Mouse (Mus musculus) heart, adult 9 months (tissue): ENCODE measurements around the gene Tbc1d15.
A peak's percentile ranks its signal among the peaks of the same experiment; 100 is the strongest.

Experiments
- DNase-seq, 2 experiments: peaks; one replicate each; pipeline ENCODE4 v3.0.0; 2022; ENCODE audit warnings: low spot score in 2 of 2

Gene Tbc1d15

DNA sequence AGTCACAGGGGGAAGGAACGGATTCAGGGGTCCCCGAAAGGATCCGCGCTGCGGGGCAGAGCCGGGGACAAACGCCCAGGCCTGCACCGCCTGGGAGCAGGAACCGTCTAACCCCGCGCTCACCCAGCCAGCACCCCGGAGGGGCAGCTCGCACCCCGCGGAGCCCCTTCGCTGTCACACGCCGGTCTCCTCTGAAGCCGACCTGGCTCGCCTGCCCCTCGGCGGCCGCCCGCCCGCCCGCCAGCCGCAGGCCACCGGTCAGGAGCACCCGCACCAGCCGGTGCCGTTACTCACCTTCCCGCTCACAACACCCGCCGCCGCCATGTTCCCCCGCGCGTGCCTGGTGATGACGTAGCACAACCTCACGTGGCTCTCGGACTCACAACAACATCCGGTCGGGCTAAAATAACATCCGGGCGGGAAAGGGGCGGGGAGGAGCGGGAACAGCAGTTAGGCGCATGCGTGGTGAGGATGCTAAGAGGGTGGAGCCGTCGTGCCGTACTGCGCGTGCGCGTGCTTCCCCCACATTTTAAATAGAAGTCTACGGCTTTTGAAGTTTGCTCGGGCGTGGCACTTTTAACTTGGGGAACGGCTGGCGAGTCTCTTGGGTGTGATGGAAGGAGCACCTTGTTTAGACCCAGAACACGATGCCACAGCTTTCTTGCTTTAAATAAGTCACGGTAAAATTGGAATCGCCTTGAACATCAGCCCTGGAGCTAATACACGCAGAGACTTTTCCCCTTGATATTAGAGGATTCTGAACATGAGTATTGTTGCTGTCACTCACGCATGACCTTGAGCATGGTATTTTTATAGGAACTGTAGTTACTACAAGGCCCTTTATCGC lies at the start of gene Tbc1d15:
Tbc1d15 (minus strand) TSS at position 380 of the 847 bp plus-strand sequence.
- DNase-seq: peak; percentile 96 to 98

DNA sequence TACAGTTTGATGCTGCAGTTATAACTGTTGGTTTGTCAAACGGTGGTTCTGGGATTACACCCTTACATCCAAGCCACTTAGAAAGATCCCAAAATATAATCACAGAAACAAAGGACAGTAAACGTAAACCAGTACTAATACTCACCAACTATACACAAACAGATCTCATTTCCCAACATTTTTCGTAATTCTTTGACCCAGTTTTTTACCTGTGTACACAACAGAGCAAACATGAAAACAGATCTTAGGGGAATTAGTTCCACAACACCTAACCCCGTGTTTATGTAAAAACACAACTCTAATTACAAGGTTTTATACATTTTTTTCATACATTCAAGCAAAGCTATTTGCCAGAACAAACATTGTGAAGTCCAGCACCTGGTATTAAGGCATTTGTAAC lies 47.4 kb upstream of the Tbc1d15 start:
- DNase-seq: no peak

DNA sequence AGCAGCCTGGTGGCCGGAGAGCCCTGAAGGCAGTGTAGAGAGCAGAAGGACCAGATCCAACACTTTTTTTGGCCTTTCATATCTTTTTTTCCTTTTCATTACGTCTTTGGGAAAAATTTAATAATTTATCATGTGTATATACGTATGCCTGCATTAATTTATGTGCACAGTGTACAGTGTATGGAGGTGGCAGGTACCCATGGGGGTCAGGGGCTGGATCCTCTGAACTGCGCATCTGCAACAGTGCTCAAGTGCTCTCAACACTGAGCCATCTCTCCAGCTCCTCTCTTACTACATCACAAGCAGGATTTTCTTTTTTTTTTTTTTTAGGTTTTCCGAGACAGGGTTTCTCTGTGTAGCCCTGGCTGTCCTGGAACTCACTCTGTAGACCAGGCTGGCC lies 46.3 kb upstream of the Tbc1d15 start:
- DNase-seq: no peak

DNA sequence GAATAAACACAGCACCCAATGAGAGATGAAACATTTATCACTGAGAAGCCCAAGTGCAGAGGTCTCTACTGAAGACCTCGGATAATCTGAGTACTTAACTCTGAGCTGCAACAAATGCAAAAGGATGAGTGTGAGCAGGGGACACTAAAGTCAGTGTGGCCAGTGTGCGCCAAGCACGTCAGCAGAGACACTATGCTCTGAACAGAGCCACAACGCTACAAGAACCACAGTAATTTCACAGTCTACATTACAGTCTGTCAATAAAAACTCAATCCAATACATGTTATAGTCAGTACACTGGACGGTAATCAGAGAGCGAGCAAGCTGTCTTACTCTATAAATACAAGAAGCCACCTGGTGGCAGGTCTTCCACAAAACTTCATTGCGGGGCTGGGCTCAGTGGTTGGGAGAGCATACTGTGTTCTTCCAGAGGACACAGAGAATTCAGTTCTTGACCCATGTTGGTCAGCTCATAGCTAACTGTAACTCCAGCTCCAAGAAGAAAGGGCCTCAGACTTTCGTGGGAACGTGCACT lies 45.2 kb upstream of the Tbc1d15 start:
- DNase-seq: no peak

DNA sequence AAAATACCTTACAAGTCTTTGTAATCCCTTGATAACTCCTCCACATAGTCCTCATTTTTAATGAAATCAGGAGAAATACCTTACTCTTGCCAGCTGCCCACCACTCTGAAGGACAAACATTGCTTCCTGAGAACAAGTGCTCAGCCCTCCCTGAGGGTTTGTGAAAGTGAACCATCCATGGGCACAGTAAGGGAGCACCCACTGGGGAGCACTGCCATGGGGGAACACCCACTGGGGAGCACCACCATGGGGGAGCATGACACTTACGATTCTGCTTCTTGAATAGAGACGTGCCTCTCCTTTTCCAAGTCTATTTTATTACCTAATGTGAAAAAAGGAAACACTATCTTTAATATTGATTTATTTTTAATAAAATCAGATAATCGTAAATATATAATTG lies 43.9 kb upstream of the Tbc1d15 start:
- DNase-seq: no peak

DNA sequence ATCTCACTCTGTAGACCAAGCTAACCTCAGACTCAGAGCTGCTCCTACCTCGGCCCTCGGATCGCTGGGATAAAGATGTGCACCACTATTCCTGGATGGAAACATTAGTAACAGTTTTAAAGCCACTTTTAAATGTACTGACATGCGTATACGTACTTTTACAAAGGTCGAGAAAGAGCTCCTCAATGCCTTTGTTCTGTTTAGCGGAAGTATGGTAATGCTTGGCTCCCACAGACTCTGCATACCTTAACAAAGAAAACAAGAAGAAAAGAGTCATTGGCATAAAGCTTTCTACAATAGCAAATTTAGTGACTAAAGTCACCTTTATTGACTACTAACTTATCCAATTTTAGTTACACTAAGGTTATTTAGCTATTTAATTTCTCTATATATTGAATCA lies 43.4 kb upstream of the Tbc1d15 start:
- no peak for DNase-seq

DNA sequence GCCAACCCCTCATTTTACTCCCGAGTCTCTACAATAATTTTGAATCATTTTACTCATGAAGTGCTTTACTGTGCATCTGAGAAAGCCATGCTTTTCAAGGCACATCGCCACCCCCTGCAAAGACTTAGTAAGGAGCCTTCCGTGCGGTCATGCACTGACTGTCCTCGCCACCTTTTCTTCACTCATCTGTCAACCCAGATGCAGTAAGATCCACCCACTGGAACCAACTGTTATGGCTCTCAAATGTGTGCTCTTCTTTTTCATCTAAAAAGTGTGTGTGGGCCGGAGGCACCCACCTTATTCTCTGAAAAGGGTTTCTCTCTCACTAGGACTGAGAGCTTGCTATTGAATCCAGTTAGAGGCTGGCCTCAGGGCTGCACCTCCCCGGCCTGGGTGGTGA lies 42.7 kb upstream of the Tbc1d15 start:
- no peak for DNase-seq

DNA sequence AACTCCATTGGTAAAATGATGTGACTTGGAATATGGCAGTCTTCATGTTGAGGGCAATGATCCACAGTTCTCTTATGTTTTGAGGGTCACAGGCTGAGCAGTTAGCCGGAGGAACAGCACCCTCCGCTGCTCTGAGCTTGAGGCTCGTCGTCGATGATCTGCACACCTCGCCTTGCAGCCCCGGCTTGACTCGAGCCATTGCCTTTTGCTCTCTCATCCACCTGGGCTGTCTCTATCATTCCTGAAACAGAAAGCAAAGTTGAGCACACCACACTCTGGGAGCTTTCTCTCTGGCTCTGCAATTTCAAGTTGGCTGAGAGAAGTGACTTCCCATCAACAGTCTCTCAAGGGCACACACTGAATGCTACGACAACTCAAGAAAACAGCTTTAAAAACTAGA lies 39.4 kb upstream of the Tbc1d15 start:
- DNase-seq: no peak

DNA sequence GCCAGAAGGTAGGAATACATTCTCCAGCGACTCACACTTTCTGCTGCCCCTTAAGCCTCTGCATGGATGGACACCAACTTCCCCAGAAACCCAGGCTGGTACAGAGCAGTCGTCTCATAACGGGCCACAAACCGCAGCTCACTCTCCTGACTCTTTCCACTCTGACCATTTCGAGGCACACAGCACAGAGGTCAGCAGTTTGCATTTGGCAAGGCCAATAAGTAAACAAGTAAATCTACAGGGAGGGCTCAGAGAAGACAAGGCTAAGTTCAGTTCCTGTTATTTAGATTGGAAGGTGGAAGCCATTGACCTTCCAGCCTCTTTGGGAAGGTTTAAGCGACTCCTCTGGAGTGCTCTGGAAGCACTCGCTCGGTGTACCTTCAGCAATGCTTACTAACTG lies 37.6 kb upstream of the Tbc1d15 start:
- no peak for DNase-seq

DNA sequence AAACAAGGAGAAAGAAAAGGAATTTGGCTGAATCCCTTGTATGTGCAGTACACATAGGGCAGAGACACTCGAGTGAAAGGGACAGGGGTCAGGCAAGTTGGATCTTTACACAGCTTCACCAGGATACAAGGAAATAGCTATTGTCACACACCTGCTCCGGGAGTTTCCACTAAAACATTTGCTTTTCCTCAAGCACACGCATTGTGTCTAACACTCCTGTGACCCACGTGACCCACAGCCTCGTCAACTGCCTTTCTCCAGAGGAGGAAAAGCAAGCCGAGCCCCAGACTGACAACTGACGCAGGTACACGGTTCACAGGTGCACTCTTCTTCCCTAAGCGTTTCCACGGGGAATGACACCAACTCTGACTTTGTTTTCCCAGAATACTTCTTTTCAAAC lies 32.9 kb upstream of the Tbc1d15 start:
- DNase-seq: no peak

DNA sequence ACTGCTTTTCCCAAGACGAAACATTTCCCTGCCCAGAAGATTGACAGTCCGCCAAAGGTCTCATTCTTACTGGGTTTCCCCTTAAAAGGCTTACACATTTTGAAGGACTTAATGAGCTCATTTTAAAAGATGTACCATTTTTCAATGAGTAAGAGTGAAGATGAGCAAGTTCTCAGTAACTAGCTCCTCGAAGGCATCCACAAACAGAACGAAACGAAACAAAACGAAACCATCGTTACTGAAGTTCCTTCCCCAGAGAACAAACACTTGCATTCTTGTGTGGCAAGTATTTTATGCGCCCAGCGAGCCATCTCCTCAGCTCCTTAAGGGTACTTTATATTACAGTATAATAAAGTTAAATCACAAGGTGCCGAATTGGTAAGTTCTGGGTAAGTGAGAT lies 30.1 kb upstream of the Tbc1d15 start:
- no peak for DNase-seq

DNA sequence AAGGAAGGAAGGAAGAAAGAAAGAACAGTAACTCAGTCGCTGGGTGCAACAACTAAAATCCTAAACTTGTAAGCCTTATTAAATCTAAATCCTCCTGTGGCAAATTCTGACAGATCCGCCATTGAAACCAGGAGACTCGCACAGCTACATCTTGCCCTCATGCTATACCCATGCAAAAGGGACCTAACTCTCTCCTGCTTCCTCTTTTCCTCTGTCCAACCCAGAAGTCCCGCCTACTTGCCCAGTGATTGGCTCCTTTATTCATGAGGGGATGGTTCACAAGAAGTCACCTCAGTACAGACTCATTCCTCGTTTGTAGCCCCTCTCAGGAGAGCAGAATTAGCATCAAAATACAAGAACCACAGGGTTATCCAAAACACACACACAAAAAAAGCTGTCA lies 20.4 kb upstream of the Tbc1d15 start:
- no peak for DNase-seq

DNA sequence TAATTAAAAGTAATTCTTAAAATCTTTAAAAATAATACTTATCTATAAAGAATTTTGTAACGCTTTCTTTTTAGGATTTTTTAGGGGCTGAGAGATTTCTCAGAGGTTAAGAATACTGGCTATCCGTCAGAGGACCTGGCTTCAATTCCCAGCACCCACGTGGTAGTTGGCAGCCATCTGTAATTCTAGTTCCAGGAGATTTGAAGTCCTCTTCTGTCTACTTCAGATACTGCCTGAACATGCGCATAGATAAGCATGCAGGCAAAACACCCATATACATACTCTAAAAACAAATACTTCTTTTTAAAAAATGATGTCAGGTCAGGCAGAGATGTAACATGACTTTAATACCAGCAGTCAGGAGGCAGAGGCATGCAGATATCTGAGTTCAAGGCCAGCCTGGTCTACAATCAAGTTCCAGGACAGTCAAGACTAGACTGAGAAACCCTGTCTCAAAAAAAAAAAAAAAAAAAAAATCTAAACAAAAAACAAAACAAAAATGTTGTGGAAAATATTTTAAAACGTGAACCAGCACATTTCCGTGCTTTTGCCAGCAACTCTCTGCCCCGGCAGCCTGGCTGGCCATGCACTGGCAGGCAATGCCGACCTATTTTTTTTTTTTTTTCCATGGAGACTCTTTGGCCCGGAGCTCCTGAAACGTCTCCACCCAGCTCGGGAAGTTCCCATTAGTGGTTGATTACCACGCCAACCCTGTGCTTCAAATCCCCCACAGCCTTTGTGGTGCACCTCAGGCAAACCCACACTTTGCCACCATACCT lies 19.5 kb upstream of the Tbc1d15 start:
- DNase-seq: no peak

DNA sequence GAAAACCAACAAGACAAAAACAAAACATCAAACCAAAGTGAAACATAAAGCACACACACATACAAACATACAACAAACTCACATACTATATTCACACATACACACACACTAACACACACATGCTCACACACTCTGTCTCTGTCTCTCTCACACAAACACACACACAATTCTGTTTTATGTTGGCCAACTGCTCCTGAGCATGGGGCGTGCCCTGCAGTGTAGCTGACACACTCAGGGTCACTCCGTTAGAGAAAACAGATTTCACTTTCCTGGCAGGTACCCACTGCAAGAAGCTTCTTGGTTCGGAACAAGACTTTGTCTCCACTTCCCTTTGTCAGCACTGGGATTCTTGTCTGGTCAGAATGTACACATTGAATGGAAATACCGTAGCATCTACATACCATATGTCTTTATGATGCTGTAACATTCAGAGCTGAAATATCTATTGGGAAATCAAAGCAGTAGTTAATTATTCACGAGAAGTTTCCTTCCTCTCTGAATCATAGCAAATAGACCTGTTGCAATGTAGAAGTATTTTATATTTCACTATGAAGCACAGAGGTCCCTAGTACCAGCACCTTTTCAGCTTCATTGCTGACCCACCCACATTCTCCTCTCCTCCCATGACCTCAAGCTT lies 11.8 kb upstream of the Tbc1d15 start:
- DNase-seq: no peak

DNA sequence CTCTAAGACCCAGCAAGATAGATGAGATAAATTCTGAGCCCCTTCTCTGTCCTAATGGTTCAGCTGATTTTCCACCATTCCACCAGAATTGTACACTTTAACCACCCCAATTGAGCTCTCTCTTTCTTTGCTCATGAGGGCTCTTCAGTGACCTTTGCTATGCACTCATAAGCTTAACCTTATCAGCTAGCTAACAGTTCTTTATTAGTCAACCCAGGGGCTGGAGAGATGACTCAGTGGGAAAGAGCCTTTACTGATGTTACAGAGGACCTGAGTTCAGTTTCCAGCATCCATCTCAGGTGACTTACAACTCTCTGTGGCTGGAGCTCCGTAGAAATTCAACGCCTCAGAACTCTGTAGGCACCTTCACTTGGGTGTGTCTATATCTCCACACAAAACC lies 11.0 kb upstream of the Tbc1d15 start:
- no peak for DNase-seq

DNA sequence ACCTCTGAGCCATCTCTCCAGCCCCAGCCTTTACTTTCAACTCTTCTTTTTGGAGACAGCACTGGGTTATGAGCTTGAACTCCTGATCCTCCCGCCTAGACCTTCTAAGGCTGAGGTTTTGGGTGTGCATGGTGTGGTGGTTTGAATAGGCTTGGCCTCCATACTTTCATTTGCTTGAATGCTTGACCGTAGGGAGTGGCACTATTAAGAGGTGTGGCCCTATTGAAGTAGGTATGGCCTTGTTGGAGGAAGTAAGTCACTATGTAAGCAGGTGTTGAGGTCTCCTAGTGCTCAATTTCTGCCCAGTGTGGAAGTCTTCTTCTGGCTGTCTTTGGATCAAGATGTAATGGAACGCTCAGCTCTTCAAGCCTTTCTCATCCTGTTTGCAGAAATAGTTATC lies 10.2 kb upstream of the Tbc1d15 start:
- no peak for DNase-seq

DNA sequence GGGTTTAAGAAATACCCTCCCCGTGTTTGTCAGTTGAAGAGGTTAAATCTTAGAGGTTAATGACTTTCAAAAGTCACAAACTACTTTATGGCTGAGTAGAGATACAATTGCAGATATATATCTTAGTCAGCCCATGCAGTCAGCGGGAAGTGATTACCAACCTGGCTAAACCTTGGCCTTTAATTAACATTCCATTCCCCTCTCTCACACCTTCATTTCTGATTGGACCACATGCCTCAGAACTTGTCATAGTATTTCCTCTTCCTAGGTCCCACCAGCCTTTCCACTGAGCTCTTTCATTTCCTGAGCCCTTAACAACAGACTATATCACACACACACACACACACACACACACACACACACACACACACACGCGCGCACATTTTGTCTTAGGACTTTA lies 4.9 kb upstream of the Tbc1d15 start:
- no peak for DNase-seq

DNA sequence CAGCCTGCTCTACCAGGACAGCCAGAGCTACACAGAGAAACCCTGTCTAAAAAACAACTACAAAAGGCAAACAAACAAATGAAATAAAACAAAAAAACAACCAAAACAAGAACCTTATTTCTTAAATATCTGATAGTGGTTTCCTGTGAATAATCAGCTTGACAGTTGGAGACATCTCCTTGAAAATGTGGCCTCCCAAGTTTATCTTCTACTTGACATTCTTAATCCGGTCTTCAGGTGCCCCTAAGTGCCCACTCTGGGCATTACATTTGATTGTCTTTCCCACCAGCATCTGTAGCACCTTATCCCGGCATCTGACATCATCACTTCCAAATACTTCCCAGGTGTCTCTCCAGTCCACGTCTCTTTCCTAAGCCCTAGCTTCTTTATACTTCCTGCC lies 2.3 kb upstream of the Tbc1d15 start:
- DNase-seq: no peak

DNA sequence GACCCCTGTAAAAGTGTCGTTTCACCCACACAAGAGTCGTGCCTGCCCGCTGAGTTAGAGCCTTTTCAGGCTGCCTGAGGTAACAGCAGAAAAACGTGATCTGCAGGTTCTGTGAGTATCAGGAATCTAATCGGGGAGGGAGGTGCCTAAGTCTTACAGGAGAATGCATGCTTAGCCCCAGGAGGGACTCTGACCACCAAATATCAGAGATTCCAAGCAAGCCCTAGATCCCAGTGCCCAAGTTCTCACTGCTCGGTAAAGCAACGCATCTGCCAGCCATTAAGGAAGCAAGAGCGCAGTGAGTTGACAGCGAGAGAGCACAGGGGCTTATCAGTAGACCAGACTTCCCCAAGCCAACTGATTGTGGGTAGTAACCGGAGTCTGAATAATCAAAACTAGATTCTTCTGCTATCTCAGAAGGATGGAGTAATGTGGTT lies 1.1 kb upstream of the Tbc1d15 start:
- DNase-seq: peak; percentile 8 to 12

DNA sequence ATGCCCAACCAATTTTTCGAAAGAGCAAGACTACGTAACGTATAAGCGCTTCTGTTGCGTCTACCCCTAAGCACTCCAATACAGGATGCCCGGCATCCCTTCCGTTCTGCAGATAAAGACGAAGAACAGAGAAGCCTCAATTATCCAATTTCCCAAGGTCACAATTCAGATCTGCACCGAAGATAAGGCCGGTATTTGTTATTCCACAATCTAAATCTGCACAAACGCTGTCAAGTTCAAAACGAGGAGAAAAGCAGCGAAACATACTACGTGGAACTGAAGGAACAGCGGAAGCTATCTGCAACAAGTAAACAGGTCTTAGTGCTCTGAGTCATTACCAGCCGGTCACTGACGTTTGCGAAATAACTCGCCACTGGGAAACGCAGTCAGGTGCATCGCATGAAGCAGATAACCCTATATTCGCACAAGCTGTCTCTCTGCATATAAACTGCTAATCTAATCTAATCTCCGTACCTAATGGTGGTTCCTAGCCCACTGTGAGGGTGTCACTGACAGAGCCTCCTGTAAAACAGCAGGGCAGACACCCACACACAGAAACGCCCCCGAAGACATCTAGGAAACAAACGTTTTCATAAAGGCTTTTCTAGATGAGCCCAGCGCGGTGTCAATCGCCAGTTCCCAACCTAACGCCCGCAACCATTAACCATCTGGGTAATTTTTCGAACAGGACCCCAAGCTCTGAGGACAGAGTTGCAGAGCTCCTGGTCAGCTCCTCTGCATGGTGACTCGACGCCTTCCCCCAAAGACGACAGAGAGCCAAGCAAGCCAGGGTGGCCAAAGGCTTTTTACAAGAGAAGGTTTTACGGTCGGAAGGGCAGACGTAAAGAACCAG lies 806 bp downstream of the Tbc1d15 start:
- DNase-seq: no peak

DNA sequence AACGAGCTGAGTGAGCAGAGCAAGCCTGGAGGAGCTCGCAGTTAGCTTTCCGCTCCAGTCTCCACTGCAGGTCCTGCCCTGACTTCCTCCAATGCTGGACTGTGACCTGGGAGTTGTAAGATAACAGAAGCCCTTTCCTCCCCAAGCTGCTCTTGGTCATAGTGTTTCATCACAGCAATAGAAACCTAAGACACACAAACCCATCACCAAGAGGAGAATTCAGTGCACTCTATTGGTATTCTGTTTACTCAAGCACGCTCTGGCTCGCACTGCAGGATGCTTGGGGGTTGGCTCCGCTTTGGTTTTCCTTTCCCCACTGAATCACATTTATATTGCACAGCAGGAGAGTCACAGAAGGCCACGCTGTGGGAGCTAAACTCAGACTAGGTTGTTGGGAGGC lies 3.2 kb downstream of the Tbc1d15 start:
- peak in 1 of 2 experiments; percentile 8 for DNase-seq
